Mouse (Mus musculus): ENCODE data around the gene Mag. TPM values are rescaled to one million over a fixed set of nuclear protein-coding genes. Genes with fewer than 3 reads are reported as not detected.
"Not testable (repeated sequence)": the region's sequence is repeated elsewhere in the genome, so short reads cannot be mapped to it uniquely, and the experiment has no call there.

The Mag gene
- 1 to 10 TPM; 1.3 to 3.4 TPM for total RNA-seq (2021)

DNA sequence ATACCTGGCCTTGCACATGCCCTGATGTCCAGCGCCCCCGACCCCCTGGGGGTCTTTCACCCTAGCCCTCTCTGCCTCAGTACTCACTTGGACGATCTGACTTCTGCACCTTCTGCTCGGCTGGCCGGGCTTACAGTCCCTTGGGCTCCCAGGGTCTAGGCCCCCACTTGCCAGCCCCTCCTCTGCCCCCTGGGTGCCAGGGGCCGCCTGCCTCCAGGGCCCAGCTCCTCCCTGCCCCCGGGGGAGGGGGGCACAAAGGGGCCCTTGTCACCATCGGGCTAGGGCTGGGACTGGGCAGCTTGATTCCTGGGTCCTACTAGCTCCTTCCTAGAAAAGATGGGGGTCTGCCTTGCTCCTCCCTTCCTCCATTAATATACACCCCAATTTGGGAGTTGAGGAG is at the start of gene Mag:
Mag (minus strand) TSS at position 142 of the 400 bp plus-strand sequence.
- DNase-seq = no peak
- intact Hi-C loops (cut with DNase I) = no loop called here

DNA sequence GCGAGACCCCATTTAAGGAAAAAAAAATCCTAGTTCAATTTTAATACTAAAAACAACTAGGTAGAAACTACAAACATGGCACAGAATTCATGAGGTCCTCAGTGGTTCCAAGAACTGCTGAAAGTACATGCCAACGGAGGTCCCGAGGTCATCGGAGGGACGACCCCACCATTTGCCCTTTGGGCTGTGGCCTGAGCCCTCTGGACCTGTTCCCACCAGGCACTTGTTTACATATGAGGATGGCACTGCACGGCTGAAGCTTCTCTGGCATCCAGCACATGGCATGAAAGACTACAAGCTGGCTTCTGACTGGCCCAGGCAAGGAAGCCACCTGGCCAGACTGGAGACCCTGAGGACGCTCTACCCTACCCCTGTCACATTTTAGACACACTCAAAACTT is 49.7 kb upstream of the Mag start:
- intact Hi-C loops (cut with DNase I) = no loop called here
- DNase-seq = no peak

DNA sequence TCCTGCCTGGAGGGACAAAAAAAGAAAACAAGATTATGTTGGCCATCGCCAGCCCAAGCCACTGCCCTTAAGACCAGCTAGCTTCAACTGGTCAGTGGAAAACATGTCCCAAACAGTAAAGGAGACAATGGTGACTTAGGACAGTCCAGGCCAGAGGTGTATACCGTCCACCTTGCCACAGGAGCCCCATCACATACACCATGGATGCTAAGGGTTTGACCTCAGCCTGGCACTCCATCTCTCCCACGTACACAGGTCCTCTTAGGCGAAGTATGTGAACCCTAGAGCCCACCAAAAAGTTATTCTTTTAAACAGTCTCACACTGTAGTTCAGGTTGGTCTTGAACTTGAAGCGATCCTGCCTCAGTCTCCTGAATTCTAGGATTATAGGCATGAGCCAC is 48.2 kb upstream of the Mag start:
- no peak for DNase-seq
- intact Hi-C loops (cut with DNase I) = no loop called here

DNA sequence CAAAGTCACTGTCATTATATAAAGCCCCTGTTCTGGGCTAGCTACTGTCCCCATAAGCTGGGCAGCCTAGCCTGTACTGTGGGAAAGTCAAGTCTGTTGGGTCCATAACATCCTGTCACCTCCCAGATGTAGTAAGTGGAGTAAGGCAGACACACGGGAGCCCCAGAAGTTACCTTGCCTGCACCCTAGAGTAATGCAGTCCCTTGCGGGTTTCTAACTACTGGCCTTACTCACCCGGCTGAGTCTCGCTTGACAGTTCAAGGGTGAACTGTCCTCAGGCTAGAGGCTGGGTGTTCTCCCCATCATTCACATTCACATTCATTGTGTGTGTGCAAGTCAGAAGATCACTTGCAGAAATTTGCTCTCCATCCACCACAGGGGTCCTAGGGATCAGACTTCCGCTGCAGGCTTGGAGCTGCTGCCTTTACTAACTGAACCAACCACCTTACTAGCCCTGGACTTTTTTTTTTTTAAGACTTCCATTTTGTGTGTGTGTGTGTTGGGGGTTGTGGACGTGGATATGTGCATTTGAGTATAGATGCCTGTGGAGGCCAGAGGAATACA is 45.2 kb upstream of the Mag start:
- DNase-seq = no peak
- intact Hi-C loops (cut with DNase I) = no loop called here

DNA sequence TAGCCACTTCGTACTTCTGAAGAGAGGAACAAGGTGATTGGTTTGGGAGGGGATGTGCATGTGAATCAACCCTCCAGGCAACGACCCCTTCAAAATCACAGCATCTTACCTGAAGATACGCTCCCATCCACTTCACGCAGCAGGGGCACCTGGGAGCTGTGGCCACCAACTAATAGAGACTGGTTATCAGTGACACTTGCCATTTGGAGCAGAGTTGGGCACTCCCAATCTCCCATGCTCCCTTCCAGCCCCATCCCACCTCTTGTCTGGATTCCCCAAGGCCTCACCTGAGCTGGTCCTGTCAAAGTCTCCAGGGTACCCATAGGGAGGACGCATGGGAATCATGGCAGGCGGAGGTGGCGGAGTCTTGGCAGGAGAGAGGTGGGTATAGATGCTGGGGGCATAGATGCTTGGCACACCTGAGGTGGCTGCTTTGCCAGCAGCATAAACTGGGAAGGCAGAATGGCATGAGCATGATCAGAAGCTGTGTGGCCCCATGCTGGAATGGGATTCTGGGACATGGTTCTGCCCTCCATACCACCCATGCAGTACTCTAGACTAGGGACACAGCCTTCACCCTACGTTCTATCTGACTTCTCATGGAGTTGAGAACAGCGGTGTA is 44.3 kb upstream of the Mag start:
- DNase-seq = no peak
- intact Hi-C loops (cut with DNase I) = no loop called here

DNA sequence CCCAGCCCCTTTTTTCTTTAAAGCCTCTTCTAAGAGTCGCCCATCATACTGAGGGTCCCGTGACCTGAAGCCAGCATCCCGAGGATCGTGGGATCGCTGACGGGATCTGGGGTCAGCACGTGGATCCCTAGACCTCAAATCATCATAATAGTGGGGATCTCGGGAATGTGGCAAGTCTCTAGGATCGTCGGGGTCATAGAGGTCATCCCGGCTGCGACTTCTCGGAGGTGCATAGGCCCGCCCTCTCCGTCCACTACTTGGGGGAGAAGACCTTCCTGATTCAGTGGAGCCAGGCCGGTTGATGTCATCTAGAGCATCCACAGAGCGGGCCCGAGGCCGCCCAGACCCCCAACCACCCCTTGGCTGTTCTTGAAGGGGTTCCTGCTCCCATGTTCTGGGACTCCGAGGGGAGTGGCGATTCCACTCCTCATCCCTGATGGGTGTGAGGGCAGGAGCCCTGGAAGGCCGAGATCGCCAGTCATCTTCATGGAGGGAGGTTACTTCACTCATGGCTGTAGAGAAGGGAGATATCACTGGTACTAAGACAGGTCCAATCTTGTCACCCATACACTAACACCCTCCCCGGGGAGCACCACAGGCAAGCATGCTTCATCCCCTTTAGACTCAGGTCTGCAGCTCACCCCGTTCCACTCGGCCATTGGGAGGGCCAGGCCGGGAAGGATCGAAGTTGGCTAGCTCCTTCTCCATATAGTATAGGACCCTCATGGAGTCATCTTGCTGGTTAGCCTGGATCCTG is 43.6 kb upstream of the Mag start:
- no peak for DNase-seq
- intact Hi-C loops (cut with DNase I) = no loop called here

DNA sequence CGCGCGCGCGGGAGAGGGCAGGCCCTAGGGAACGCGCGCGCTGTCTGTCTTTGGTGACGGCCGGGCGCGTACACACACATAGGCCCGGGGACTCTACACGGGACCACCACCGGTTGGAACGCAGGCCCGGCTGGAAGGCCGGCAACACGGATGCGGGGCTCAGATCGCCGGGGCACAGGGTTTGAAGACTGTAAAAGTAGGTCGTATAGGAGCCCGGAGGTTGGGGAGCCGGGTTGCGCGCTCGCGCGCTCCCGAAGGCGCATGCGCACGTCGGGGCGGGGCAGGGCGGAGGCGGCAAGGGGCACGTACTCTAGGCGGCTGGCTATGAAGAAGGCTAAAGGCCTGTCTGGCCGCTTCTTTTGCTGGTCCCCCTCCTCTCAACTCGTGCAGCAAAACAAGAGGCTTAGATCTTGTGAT is 42.7 kb upstream of the Mag start:
- intact Hi-C loops (cut with DNase I) = no loop called here
- peak; percentile 93 for DNase-seq

DNA sequence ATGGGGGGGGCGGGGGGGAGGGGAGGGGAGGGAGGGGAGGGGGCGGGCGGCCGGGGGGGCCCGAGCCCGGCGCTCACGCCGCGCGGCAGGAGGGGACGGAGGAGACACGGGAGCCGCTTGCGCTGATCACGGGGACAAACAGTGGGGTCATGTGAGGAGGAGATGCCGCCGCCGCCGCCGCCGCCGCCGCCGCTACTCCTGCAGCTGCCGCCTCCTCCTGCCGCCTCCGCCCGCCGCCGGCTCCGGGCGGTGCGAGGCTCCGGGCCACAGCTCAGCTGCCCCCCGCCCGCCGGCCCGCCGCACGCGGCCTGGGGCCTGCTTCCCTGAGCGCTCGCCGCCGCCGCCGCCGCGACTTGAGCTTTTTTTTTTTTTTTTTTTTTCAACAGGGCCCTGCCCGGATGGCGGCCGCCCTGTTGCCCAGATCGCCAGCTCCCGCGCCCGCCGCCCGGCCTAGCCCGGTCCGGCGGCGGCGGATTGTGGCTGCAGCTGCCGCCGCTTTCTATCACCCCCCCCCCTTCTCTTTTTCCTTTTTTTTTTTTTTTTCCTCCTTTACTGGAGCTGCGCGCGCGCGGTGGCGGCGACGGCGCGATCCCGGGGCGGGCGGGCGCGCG is 42.2 kb upstream of the Mag start, which contains the start of gene Usf2:
Usf2 (minus strand) TSS at position 48 of the 611 bp plus-strand sequence.
- DNase-seq = peak; percentile 85
- intact Hi-C loops (cut with DNase I) = no loop called here

DNA sequence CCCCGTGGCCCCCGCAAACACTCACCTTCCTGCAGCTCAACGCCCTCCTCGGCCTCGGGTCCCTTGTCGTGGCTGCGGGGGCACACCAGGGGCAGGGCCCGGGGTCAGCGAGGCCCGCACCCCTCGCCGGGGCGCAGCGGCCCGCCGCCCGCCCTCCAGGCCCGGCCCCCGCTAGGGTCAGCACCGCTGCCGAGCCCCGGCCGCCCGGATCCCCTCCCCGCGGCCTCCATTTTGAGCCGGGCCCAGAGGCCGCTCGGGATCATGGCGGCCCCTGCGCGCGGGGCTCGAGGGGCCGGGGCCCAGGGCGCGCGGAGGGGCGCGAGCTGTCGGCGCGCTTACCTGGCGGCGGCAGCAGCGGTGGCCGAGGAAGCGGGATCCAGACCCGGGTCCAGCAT is 41.7 kb upstream of the Mag start:
- peak; percentile 40 for DNase-seq
- intact Hi-C loops (cut with DNase I) = no loop called here

DNA sequence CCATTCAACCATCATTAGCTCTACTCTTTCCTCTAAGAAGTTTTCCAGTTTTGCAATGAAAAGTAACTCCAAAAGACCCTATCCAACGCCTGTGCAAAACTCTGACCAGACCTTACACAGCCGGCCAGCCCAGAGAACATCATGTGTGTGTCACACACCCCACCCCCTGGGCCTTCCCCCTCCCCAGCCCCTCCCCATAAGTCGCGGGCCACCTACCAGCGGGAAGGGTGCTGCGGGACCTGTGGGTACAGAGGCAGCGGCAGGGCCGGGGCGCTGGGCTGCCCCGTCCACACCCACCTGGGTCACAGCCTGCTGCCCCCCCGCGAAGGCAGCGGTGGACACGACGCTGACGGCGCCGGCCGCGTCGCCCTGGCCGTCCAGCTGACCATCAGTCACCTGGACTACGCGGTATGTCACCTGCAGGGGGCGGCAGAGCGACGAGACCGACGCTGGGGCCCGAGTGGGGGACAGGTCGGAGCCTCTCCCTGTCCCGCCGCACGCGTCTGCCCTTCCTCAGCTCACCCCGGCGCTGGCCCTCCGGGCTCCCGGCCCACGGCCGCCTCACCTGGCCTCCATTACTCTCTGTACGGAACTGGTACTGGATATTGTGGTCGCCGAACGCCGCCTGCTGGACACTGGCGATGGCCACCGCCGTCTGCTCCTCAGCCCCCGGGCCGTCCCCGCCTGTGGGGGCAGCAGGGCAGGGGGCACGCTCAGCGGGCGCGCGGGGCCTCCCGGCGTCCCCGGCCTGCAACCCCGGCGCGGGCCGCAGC is 41.1 kb upstream of the Mag start:
- intact Hi-C loops (cut with DNase I) = no loop called here
- peak; percentile 92 for DNase-seq

DNA sequence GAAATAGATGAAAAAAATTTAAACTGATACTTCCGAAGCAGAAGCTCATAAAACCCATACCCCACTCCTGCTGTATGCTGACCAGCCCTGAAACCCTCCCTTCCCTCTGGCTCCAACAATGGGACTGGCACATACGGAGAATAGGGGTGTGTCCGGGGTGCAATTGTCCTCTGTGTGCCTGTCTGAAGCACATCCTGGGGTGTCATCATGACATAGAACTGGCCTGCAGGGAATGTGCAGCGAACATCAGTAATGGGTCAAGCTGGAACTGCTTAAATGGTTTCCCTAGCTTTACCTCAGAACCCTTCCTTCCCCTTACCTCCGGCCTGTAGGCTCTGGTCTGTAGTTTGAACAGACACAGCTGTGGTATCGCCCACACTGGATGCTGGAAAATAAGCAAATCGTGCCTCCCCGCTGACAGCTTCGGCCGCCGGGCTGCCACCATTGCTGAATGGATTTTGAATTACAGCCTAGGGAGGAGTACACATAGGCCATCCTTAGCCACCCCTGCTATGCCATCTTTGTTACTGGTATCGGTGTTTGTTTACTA is 40.4 kb upstream of the Mag start:
- DNase-seq = no peak
- intact Hi-C loops (cut with DNase I) = no loop called here

DNA sequence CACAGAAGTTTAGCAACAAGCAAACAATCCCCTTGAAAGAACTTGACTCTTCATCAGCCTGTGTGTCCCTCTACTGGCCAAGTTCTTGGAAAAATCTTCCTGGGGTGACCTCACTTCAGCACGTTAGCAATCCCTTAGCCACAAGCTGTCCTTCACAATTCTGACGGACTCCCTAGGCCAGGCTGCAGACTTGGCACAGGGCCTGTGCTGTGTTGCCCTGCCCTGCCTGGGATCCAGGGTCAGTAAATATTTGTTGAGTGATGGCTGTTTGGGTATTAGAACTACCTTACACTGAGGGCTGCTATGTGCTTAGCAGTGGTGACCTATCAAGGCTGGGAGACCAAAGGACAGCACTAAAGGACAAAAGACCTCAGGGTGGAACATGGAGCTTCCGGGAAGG is 39.4 kb upstream of the Mag start:
- no peak for DNase-seq
- intact Hi-C loops (cut with DNase I) = no loop called here

DNA sequence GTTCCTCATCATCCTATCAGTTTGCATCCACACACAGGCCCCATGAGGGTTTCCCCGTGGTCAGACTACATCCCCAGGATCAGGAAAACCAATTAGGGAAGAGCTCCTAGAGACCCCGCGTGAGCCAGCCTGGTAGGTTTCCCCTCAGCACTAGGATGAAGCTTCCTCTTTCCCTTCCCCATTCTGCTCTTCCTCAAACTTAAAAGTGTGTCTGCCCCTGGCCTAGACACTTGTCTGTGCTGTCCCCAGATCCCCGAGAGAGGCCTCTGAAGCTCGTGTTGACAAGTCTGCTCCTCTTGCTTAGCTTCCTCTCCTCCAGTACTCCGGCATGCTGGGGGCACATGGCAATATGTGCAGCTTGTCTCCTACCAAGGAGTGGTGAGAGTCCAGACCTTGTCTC is 38.8 kb upstream of the Mag start:
- DNase-seq = no peak
- intact Hi-C loops (cut with DNase I) = no loop called here

DNA sequence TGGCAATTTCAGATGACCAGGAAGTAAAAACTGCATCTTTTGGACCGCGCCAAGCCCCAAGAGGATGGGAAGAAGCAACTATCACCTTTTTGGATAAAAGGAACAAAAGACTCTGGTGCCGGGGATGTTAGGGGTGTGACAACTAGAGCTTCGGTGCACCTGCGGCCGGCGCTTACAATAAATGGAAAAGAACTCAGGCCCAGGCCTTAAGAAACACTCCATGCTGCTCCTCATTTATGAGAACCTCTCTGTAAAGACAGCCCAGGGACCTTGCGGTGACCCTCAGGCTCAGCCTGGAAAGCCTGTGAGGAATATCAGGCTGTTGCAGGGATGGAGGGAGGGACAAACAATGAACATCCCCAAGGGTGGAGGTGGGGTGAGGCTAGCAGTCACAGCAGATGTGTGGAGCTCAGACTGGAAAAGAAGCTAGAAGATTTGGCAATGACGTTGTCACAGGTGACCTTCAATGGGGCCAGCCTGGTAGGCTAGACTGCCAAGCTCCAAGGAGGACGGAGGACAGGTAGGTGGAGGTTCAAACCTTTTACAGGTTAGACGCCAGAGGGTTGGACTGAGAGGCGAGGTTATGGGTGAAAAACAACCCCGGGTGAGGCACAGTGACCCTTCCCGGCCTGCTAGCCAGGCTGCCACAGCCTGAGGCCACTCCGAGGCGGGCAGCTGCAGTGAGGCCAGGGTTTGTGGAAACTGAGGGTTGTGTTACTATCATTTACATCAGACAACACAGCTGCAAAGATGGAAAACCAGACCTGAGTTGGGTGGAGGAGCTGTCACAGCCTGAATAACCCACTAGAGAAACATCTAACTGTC is 38.0 kb upstream of the Mag start:
- DNase-seq = no peak
- intact Hi-C loops (cut with DNase I) = no loop called here

DNA sequence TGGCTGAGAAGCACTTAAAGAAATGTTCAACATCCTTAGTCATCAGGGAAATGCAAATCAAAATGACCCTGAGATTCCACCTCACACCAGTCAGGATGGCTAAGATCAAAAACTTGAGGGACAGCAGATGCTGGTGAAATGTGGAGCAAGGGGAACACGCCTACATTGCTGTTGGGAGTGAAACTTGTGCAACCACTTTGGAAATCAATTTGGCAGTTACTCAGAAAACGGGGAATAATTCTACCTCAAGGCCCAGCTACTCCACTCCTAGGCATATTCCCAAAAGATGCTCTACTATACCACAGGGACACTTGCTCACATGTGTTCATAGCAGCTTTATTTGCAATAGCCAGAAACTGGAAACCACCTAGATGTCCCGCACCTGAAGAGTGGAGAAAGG is 35.2 kb upstream of the Mag start:
- intact Hi-C loops (cut with DNase I); DNase-seq: not testable (repeated sequence)

DNA sequence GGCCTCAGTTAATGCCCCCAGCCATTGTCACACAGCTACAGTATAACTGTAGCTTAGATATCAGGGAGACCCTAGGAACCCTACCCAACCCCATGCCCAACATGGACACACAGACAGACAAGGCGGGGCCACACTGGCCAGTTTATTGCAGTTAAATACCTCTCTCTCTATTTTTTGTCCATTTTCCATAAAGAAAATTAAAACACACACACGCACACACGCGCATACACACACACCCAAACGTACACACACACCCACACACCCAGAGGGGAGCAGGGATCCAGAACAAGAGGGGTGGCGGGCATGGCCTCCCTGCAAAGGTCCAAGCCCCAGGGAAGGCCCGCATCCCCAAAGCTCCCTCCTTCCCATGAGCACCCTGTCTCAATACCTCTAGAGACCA is 31.2 kb upstream of the Mag start:
- intact Hi-C loops (cut with DNase I) = no loop called here
- no peak for DNase-seq

DNA sequence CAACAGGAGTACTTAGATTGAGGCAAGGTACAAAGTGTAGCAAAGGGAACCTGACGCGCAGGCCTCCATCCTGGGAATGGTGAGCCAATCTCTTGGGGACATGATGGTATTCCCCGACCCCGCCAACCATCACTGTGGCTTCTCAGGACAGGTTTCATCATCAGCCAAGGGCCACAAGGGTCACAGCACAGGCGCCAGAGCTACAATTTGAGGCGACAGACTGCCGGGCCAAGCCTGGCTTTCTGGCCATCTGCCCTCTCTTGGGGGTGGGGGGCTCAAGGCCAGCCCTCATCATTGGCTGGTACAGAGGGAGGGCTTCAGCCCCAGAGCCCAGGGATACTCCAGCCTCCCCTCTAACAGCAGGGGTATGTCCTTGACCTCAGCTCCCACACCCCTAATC is 30.8 kb upstream of the Mag start:
- intact Hi-C loops (cut with DNase I) = not testable (repeated sequence)

DNA sequence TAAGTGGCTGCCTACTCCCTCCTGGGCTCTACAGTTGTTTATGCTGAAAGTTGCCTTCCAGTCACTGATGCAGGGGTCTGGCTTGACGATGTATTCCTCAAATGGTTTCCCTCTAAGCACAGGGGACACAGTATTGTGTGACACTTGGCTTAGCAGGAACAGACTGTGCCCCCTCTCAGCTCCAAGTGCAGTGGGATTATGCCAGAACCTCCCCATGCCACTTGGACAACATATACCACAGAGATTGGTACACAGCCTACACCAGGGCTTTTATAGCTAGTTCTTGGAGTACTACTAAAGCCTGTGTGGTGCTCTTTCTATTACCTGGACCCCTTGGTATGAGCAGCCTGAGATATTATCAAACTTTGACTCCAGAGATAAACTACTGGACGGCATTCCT is 30.0 kb upstream of the Mag start:
- DNase-seq; intact Hi-C loops (cut with DNase I): not testable (repeated sequence)

More for the DNA sequence above, 30.8 kb upstream of the Mag start:
- peak; percentile 43 for DNase-seq

DNA sequence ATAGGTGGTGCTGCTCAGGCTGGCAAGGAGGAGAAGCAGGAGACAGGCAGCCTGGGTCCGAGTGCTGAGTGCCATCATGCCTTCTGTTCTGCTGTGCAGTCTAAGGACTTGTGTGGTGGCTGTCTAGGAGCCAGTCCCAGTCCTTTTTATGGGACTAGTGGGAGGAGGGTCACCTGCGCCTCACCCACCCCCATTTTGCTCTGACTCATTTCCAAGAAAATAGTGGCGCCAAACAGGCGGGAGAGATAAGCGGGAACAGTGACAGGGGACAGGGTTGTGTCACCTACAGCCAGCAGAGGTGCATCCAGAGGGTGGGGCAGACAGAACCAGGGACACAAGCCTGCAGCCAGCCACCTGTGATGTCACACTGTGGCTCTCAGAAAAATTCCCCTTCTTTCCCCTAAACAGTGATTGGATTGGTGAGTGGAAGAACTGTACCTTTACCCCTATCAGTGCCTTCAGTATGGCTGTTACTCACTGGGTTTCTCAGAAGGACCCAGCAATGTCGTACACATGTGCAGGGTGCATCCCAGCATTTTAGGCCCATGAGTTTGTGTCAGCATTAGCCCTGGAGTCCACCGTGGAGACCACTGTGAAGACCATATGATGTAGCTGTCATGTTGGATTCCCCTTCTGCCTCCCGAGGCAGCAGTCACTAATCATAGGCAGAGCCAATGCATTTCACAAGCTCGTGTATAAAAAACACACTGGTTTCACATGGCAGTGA is 29.4 kb upstream of the Mag start, which contains the start of gene Hamp:
Hamp (minus strand) TSS at position 124 of the 727 bp plus-strand sequence.
- DNase-seq = no peak
- intact Hi-C loops (cut with DNase I) = no loop called here

Data from left cerebral cortex, postnatal 4 days (tissue).